Mouse (Mus musculus): Measurements from ENCODE around the gene Arap1.

Gene Arap1

DNA sequence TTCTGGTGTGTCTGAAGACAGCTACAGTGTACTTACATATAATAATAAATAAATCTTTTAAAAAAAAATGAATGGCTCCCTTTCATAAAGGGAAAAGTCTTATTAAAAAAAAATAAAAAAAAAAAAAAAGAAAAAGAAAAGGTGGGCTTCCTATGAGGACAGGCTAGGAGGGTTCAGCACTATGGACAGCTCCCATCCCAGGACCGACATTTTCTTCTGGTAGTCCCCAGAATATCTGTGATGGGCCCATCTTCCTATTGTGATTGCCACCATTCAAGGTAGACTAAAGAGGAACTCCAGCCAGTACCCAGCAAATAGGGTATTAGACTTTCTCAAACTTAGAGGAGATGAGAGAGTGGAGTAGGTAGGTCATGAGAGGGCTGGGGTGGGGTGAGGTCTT is 90.0 kb downstream of the Arap1 start:
- no peak for DNase-seq (ENCODE audit: low read depth, low spot score)

DNA sequence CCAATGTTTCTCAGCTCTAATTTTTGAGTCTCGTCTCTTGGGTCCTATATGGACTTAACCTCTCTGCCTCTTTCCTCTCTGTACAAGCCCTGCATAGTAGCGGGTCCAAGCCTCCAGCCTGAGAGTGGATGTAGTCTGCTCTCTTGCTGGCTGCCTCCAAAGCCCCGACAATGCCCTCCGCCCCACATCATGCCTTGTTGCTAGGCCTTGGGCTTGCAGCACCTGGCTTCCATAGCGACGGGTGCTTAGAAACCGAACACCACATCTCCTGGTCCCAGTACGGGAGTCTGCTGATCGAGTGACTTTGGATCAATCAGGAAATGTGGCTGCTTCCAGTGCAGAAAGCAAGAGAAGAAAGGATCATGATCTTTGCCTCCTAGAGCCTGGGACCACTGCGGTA is 95.2 kb downstream of the Arap1 start:
- DNase-seq (ENCODE audit: low read depth, low spot score) = no peak

GRCm38 (mm10) chr7:101444211-101444610 is 96.3 kb downstream of the Arap1 start:
- peak; percentile 58 for DNase-seq (ENCODE audit: low read depth, low spot score)

DNA sequence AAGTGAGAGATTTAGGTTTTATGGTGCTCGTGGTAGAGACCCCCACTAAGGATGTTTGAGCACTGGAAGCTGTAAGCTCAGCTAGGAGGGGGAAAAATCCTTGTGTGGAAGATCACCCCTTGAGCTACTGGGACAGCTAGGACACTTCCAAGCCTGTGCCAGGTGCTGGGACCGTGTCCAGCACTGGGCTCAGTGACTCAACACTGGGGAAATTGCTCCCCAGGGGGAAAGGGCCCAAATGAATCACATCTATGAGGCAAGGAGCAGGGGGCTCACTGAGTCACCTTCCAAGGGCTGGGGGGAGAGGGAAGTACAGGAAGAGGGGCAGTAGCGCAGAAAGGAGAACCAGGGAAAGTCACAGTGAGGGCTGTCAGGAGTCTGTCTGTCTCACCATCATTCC is 102.0 kb downstream of the Arap1 start:
- DNase-seq (ENCODE audit: low read depth, low spot score) = peak; percentile 41

GRCm38 (mm10) chr7:101450422-101451401 is 102.8 kb downstream of the Arap1 start:
- peak; percentile 84 for DNase-seq (ENCODE audit: low read depth, low spot score)

GRCm38 (mm10) chr7:101452669-101453068 is 104.8 kb downstream of the Arap1 start:
- peak; percentile 40 for DNase-seq (ENCODE audit: low read depth, low spot score)

GRCm38 (mm10) chr7:101453296-101453695 is 105.4 kb downstream of the Arap1 start:
- DNase-seq (ENCODE audit: low read depth, low spot score) = peak; percentile 39

DNA sequence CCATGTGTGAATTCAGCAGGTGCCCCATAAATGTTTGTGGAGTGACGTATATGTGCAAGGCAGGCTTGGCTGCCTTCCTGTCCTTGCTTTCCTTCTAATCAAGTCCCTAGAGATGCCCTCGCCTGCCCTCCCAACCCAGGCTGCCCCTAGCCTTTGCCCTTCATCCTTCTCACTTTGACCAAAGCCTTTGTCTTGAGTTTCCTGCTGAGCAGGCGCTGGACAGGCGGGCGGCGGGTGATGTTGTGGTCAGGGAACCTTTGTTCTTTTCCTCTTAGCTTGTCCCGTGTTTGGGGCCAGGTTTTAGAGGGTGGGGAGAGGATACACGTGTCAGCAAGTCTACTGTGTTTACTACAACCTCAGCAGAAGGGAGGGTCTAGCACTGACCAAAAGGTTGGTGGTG is 105.9 kb downstream of the Arap1 start:
- no peak for DNase-seq (ENCODE audit: low read depth, low spot score)

GRCm38 (mm10) chr7:101454479-101454878 is 106.6 kb downstream of the Arap1 start:
- peak; percentile 62 for DNase-seq (ENCODE audit: low read depth, low spot score)

GRCm38 (mm10) chr7:101455141-101455540 is 107.3 kb downstream of the Arap1 start:
- peak; percentile 40 for DNase-seq (ENCODE audit: low read depth, low spot score)

DNA sequence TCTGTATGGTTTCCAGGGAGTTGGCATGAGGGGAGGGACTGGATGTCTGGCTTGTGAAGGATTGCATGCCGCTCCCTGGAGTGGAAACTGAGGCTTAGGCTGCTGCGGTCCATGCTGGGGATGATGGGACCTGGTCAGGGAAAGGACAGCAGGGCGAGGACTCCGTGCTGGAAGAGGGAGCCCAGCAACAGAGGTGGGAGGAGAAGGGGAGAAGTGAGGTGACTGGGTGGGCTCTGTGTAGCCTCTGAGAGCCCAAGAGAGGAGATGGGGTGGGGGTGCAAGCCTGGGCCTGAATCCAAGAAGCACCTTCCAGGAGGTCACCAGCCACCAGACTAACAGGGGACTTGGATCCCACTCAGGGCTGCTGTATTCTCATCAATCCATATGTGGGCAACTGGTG is 108.5 kb downstream of the Arap1 start:
- no peak for DNase-seq (ENCODE audit: low read depth, low spot score)

- DNase-seq (ENCODE audit: low read depth, low spot score) = no peak
Observed at GRCm38 (mm10) chr7:101456789-101457188, 108.9 kb downstream of the Arap1 start.

GRCm38 (mm10) chr7:101457283-101457682 is 109.4 kb downstream of the Arap1 start:
- DNase-seq (ENCODE audit: low read depth, low spot score) = peak; percentile 83

GRCm38 (mm10) chr7:101457801-101458200 is 109.9 kb downstream of the Arap1 start:
- DNase-seq (ENCODE audit: low read depth, low spot score) = no peak

GRCm38 (mm10) chr7:101458278-101458781 is 110.5 kb downstream of the Arap1 start:
- DNase-seq (ENCODE audit: low read depth, low spot score) = no peak

DNA sequence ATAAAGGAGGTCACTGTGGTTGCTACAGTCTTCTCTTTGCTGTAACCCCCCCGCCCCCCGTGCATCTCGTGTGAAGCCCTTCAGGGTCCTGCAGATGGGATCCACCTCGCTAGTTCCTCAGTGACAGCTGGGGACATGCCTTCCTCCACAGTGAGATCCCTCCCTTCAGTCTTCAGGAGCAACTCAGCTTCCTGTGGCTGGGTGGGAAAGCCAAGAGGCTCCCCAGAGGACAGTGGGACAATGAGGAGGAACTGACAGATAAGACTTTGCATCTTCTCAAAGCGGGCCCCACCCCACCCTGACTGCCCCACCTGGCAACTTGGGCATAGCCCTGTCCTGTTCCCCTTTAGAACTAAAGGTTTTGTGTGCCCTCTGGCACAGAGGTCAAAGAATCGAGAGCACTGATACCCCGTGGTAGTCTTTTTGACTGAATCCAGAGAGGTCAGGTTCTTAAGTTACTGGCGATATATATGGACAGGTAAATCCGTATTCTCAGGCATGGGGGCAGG is 111.5 kb downstream of the Arap1 start:
- DNase-seq (ENCODE audit: low read depth, low spot score) = no peak

GRCm38 (mm10) chr7:101459923-101460607 is 112.2 kb downstream of the Arap1 start:
- no peak for DNase-seq (ENCODE audit: low read depth, low spot score)

GRCm38 (mm10) chr7:101460608-101460957 is 112.7 kb downstream of the Arap1 start:
- peak; percentile 76 for DNase-seq (ENCODE audit: low read depth, low spot score)

- DNase-seq (ENCODE audit: low read depth, low spot score) = no peak
Observed at GRCm38 (mm10) chr7:101461571-101461970, 113.7 kb downstream of the Arap1 start.

Measured in brain, adult 2 months (tissue).